Mouse (Mus musculus) CD4-positive, CD25-positive, alpha-beta regulatory T cell, adult 2 months (primary cell): ENCODE measurements around the gene Gm49510.

ENCODE experiments used
- DNase-seq: peaks from one replicate; pipeline ENCODE4 v3.0.0-alpha.2; 2012; ENCODE audit warnings: low read depth, low spot score

Gm49510 gene

GRCm38 (mm10) chr15:78914823-78915659 is 15.6 kb downstream of the Gm49510 start:
- no peak for DNase-seq

GRCm38 (mm10) chr15:78915660-78916017 is 16.2 kb downstream of the Gm49510 start:
- DNase-seq: peak; percentile 90

GRCm38 (mm10) chr15:78916052-78916826 is 16.8 kb downstream of the Gm49510 start:
- DNase-seq: no peak

GRCm38 (mm10) chr15:78918126-78918525 is 18.7 kb downstream of the Gm49510 start:
- DNase-seq: no peak

- DNase-seq: no peak
Measured at GRCm38 (mm10) chr15:78919914-78920313, 20.4 kb downstream of the Gm49510 start.

GRCm38 (mm10) chr15:78922700-78923099 is 23.2 kb downstream of the Gm49510 start:
- DNase-seq: no peak

- peak; percentile 80 for DNase-seq
Measured at GRCm38 (mm10) chr15:78923585-78923984, 24.1 kb downstream of the Gm49510 start.

GRCm38 (mm10) chr15:78925129-78925528 is 25.7 kb downstream of the Gm49510 start:
- DNase-seq: no peak

- DNase-seq: peak; percentile 81
Measured at GRCm38 (mm10) chr15:78926021-78926919, 26.8 kb downstream of the Gm49510 start, which contains the start of gene Lgals1. Gene Lgals1, plus strand, starts transcription at chr15:78926725.

- peak; percentile 25 for DNase-seq
Measured at GRCm38 (mm10) chr15:78927021-78927787, 27.7 kb downstream of the Gm49510 start.

GRCm38 (mm10) chr15:78927788-78928457 is 28.5 kb downstream of the Gm49510 start:
- DNase-seq: peak; percentile 92

GRCm38 (mm10) chr15:78928539-78928938 is 29.1 kb downstream of the Gm49510 start:
- no peak for DNase-seq

GRCm38 (mm10) chr15:78930192-78930706 is 30.8 kb downstream of the Gm49510 start:
- no peak for DNase-seq

- no peak for DNase-seq
Measured at GRCm38 (mm10) chr15:78930801-78931426, 31.4 kb downstream of the Gm49510 start.

GRCm38 (mm10) chr15:78931577-78931976 is 32.1 kb downstream of the Gm49510 start:
- DNase-seq: peak; percentile 92

- DNase-seq: peak; percentile 94
Measured at GRCm38 (mm10) chr15:78934784-78935320, 35.4 kb downstream of the Gm49510 start, which contains the start of gene Nol12. Gene Nol12, plus strand, starts transcription at chr15:78934933.

- DNase-seq: no peak
Measured at GRCm38 (mm10) chr15:78936403-78936802, 36.9 kb downstream of the Gm49510 start.

GRCm38 (mm10) chr15:78937311-78937710 is 37.8 kb downstream of the Gm49510 start:
- DNase-seq: no peak

GRCm38 (mm10) chr15:78937963-78938362 is 38.5 kb downstream of the Gm49510 start:
- DNase-seq: no peak
